Mouse (Mus musculus): Measurements from ENCODE around the gene Pigl.

DNA sequence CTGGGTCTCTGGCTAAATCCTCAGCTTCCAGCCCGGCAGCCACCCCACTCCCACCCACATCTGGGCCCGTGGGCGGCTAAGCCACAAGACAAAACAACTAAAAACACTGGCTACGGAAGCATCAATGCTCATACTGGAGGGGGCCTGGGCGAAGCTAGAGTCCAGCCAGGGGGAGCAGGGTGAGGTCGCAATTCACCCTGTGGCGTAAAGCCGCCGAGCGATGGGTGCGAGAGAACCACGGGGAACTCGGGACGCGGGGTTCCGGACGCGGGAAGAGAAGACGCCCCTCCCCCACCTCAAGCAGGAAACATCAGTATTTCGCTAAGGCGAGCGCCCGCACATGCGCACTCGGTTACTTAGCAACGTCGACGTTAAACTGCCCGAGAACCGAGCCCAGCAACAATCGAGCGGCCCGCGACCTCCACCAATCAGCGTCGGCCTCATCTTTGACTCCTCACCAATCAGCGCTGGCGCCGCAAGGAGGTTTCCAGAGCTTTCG is 92.5 kb downstream of the Pigl start, which contains the start of gene Ubb:
- TF ChIP-seq CTCF (IDR thresholded peaks at IDR 0.05; ENCODE audit: low read depth) (no peak), EP300 (IDR thresholded peaks at IDR 0.05; ENCODE audit: low read depth) (peak; percentile 6; the same call in 1 of the 2 replicates)

All from liver, embryonic 14.5 days (tissue).